Mouse (Mus musculus) E14TG2a.4 (cell line): ENCODE data around the gene Cdrt4.

Experiments used
- CTCF ChIP-seq: conservative IDR thresholded peaks from 2 replicates; pipeline ENCODE4 v1.5.1; 2014; ENCODE audit warnings: low read length
- POU5F1 ChIP-seq: IDR thresholded peaks from 2 replicates; pipeline ENCODE4 v1.6.1; 2014; ENCODE audit warnings: low read length, borderline replicate concordance

- no peak for TF ChIP-seq CTCF
- no peak for TF ChIP-seq POU5F1
These were observed 57.0 kb downstream of the Cdrt4 start for GRCm38 (mm10) chr11:63008004-63008403.
